Mouse (Mus musculus): Measurements from ENCODE around the gene Arpc5l. TPM values are rescaled to one million over a fixed set of nuclear protein-coding genes. Genes with fewer than 3 reads are reported as not detected.

Arpc5l gene
- total RNA-seq (2021): 10 to 100 TPM; 79.8 TPM
- long read RNA-seq, experiment 1, full-length matches to known transcripts: 9 of 25 reads
- long read RNA-seq, experiment 1, partial matches to known transcripts: 6 of 25 reads
- long read RNA-seq, experiment 1, other reads (novel, unspliced or antisense): 10 of 25 reads
- long read RNA-seq, experiment 2, full-length matches to known transcripts: 5 of 10 reads
- long read RNA-seq, experiment 2, partial matches to known transcripts: 0 of 10 reads
- long read RNA-seq, experiment 2, other reads (novel, unspliced or antisense): 5 of 10 reads

DNA sequence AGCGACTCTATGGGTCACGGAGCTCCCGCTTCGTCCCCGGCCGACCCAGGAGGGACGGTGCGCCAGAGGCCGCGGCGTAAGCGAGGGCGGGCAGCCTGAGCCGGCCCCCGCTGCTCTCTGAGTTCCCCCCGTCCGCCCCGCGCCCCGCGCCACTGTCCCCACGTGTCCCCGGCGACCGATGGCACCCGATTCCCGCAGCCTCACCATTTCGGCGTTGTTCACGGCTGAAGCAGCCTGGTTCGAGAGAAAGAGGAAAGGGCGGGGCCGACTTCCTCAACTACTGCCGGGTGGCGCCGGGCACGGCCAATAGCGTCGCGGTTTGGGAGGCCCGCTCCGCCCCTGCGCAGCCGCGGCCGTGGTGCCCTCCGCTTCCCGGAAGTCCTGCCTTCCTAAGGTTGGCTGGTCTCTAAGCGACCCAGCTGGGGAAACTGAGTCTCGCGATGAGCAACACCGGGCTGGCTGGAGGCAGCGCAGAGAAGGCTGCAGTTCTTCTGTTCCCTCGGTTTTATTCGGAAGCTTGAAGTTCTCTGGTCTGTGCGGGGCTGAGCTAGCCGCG is at the start of gene Arpc5l:
Gene Arpc5l, plus strand, starts transcription at position 469 of the 556 bp plus-strand sequence.
- peak; percentile 94 to 96 for DNase-seq

DNA sequence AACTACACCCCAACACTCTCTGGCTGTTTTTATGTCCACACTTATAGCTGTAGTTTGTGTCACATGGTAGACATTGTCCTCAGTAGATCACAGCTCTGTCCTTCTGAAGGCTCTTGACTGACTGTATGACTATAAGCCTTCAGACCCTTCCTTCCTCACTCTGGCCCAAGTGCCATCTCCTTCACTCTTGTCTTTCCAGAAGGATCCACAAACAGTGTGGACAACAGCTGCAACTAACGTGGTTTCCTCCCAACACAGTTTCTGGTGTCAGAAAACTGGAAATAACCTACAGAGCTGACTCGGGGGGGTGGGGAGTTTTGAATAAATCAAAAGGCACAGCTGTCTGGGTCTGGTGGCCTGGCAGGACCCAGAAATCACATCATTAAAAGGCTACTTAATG is 49.1 kb upstream of the Arpc5l start:
- no peak for DNase-seq

DNA sequence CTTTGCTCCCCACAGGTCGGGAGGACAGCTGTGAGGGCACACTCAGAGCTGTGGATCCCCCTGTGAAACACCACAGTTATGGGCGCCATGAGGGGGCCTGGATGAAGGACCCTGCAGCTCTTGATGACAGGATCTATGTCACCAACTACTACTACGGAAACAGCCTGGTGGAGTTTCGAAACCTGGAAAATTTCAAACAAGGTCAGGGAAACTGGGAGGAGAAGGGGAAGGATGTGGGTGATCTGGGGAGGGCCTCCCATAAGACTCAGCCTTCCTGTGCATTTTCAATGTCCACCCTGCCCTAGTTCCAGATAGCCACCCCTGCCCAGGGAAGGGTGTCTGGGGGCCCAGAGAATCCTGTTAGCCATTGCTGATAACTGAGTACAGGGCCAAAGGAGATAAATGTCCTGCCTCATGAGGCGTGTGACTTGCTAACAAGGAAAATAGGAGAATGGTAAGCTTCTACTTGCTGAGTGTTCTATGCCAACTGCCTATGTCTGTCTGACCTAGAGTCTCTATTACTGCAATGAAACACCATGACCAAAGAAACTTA is 47.4 kb upstream of the Arpc5l start:
- DNase-seq: no peak

DNA sequence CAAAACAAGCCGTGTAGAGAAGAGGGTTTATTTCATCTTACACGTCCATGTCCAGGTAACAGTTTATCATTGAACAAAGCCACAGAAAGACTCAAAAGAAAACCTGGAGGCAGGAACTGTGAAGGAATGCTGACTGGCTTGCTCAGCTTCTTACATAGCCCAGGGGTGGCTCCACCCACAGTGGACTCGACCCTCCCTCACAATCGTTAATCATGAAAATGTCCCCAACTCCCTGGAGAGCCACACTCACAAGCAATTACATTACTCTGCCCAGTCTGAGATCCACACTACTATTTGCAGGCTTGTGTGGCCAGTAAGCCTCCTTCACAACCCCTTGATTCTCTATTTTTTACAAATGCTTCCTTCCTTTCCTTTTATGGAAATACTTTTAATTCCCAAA is 41.0 kb upstream of the Arpc5l start:
- no peak for DNase-seq

DNA sequence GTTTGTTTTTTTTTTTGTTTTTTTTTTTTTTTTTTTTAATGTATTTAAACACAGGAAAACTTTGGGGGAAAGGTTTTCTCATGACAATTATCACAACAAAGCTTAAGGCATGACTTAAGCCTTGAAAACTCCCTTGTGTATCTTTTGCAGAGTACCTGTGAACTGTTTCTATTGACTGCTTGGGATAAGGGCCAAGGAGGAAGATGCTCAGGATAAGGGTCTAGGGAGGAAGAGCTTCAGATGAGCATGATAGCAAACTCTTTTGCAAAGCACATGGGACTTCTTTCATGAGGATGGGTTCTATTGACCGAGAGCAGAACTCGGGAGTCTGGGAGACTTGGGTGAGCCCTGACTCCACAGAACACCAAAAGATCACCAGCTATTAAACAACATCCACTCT is 35.5 kb upstream of the Arpc5l start:
- DNase-seq: no peak

DNA sequence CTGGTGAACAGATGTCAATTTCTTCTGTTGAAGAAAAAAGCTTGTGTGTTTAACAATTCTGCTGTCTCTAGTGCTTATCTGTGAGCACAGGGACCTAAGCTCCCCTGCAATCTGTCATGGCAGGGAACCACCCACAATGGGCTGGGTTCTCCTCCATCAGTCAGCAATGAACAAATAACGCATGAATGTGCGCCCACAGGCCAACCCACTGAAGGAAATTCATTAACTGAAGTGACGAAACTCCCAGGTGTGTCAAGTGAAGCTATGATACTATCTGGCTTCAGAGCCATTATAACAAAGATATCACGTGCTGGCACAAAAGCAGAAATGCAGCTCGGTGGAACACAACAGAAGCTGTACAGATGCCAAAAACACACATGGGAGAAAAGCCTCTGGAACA is 35.1 kb upstream of the Arpc5l start:
- no peak for DNase-seq

DNA sequence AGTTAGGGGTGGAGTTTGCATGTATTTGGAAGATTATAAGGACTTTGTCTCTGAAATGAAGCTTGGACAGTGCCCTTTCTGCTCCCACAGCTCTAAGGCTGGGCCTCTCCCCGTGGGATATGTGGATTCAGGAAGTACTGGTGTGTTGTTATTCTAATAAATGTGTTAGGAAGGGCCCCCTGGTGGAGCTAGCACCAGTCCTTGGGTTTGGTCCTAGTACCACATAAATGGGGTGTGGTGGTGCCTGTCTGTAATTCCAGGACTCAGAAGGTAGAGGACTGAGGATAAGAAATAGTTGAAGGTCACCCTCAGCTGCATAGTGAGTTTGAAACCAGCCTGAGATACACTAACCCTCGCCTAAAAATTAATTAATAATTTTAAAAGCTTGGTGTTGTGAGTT is 31.9 kb upstream of the Arpc5l start:
- no peak for DNase-seq

DNA sequence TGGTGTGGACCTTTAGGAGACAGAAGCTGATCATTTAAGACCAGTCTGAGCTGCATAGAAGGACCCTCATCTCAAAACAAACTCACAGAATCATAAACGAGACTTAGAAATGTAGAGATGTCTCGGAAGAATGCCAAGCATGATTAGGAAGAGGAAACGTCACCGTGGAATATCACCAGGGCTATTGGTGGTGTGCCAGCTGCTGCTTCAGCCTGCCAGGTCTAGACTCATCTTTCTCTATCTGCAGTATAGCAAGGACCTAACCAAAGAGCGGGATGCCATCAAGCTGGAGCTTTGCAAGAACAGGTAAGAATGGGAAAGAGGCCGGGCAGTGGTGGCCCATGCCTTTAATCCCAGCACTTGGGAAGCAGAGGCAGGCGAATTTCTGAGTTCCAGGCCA is 31.4 kb upstream of the Arpc5l start:
- DNase-seq: peak; percentile 68 to 76

DNA sequence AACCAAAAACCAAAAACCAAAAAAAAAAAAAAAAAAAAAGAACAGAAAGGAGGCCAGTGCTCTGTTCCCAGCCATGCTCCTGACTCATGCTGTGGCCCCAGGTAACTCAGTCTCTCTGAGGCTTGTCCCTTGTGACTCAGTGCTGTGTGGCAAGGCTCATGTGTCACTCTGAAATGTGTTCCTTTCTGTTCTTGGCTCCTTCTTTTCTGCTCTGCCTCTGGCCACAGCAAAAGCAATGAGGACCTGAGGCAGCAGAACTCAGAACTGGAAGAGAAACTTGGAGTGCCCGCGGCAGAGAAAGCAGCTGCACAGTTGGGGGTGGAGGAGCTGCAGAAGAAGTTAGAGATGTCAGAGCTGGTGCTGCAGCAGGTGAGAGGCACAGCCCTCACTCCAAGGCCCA is 31.0 kb upstream of the Arpc5l start:
- DNase-seq: peak; percentile 60 to 61

DNA sequence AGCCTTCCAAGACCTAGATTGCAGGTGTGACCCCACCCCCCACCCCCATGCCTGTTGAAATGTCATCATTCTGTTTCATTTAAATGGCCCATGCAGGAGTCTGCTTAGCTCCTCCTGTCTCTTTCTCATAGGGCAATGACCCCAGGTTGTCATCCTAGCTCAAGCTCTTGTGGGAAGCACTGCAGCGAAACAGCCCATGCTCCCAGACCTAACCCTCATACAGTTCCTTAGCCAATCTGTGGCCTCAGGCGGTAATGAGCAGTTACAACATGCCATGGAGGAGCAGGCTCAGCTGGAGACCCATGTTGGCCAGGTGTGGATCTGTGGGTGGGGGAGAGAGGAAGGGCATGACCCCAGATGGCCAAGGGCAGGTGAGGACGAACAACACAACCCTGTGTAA is 30.0 kb upstream of the Arpc5l start:
- DNase-seq: no peak

DNA sequence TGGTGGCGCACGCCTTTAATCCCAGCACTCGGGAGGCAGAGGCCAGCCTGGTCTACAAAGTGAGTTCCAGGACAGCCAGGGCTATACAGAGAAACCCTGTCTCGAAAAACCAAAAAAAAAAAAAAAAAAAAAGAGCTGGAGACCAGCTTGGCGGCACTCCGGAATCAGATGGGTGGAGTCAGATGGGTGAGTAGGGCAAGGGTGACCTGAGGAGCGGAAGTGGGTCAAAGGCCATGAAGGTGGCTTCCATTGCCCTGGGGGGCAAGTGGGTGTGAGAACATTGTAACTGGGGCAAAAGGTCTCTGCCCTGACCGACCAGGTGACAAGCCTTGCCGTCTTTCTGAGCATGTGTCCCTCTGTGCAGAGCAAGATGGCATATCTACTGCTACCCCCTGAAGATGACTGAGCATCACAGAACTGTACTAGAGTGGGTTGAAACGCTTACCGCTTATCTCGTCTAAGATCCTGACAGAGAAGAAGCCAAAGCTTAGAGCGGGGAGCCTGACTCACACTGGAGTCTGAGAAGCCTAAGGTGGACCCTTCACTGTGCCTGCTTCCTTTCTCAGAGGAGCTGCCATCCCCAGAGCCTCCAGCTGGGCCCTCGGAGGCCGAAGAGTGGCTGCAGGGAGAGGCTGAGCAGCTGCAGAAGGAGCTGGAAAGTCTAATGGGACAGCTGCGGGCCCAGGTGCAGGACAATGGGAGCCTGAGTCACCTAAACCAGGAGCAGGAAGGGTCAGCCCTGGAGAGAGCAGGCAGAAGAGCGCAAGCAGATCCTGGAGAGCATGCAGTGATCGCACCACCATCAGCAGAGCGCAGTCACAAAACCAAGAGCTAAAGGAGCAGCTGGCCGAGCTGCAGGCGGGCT is 29.0 kb upstream of the Arpc5l start:
- no peak for DNase-seq

DNA sequence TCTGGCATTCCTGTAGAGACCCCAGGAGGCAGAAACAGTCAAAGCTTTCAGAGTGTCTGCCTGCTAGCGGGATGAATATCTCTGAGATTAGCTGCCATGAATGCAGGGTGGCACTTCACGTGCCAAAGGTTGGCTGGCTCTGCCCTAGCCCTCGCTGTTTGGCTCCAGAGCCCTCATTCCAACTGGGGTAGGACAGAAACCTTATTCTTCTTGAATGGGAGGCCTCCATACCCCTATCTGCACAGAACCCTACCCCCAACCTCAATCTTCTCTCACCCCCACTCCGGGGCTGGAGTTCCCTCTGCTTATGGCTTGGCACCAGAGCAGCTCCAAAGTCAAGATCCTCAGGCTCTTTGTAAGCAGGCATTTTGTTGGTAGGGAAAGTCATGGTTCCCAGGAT is 27.3 kb upstream of the Arpc5l start:
- DNase-seq: no peak

DNA sequence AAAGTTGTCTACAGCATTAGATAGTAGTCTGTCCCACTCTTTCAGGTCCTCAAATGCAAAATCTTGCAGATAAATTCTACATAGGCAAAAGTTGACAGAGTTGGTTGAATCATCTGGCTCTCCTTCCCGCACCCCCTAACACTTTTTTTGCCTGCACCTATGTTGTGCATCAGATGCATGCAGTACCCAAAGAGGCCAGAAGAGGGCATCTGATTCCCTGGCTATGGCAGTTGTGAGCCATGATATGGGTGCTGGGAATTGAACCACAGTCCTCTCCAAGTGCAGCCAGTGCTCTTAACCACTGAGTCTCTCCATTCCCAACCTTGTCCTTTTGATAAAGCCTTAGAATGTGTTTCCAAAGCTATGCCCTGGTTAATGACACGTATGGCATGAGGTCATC is 21.7 kb upstream of the Arpc5l start:
- no peak for DNase-seq

DNA sequence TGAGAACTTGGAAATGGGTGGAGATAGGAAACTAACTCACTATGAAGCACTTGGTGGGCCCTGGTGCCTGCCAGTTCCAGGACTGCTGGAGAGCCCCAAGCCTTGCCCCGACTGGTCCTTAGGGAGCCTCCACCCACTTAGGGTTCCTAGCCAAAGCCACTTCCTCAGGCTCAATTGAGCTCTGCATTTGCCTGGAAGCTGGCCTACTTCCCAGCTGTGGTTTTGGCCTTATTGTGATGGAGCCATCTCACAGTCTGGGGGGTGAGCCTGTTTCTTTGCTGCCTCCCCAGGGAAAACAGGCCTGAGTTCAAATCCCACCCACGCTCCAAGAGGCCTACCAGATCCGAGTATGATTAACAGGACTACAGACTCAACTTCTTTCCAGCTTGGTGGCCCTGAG is 18.6 kb upstream of the Arpc5l start:
- DNase-seq: peak in 1 of 2 experiments; percentile 51

DNA sequence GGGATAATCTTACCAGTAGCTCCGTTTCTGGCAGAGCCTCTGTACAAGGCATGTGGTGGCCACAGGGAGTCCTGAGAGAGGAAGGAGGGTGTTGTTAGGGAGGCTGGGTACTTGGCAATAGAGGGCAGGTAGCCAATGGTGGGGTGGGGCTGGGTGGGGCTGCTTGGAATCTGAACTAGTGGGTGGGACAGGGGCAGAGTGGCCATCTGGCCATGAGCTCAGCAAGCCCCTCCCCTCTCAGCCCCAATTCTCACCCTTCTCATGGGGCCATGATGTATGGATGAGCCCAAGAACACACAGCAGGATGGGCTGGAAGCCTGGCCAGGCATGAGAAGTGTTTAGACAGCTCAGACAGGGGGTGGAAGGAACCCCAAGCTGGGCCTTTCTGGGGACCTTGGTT is 17.8 kb upstream of the Arpc5l start:
- DNase-seq: no peak

DNA sequence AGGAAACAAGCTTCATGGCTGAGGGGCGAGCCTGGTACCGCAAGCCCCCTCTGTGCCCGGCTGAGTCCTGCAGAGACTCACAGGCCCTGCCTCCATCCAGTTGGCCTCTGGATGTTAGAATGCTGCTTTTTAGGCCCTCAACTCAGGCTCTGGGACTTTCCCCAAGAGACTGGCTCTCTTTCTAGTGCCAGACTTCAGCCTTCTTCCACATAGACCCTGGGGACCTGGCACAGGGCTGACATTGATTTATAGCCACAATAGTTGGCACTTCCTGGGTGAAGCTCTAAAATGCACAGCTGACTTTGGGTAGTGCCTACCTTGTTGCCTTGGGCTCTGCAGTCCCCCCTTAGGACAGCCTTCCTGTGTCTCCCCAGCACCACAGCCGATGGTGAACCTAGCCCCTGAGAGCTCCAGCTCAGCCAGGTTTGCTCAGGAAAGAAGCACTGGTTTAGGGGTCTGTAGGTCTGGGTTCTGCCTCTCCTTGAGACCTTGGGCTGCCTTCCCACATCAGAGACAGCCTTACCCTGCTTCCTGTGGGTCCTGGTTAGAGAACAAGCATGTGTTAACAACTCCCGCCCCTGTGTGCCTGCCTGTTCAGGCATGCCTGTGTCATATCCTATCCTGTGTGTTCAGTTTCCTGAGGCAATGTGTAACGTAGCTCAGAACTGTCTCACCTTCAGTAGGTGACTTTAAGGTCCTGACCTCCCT is 17.2 kb upstream of the Arpc5l start:
- DNase-seq: peak in 1 of 2 experiments; percentile 40

DNA sequence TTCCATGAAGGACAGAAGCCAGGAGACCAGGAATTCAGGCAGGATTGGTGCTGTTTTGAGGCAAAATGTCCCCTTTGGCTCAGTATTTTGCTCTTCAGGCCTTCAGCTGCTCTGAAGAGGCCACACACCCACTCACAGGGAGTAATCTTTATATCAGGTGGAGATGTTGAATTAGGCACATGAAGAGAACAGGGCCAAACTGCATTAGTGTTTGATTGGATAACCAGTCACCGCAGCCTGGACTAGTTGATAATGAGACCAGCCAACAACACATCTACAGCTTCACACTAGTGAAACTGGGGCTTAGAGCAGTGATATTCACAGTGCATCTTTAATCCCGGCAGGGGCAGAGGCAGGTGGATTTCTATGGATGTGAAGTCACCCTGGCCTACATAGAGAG is 16.2 kb upstream of the Arpc5l start:
- no peak for DNase-seq

DNA sequence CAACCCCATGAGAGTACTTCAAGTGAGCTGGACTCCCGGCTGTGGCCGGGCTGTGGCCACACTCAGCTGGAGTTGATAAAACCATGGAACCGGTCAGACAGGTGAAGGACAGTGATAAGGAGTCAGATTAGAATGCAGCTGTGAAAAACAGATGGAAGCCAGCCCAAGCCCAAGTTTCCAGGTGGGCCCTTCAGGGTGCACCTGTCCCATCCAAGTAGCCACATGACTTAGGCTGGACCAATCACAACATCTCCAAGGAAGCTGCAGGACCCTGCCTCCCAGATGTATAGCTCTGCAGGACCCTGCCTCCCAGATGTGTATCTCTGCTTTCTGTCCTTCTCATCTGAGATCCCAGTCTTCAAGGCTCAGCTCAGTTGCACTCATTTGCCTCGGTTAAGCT is 13.1 kb upstream of the Arpc5l start:
- DNase-seq: no peak

DNA sequence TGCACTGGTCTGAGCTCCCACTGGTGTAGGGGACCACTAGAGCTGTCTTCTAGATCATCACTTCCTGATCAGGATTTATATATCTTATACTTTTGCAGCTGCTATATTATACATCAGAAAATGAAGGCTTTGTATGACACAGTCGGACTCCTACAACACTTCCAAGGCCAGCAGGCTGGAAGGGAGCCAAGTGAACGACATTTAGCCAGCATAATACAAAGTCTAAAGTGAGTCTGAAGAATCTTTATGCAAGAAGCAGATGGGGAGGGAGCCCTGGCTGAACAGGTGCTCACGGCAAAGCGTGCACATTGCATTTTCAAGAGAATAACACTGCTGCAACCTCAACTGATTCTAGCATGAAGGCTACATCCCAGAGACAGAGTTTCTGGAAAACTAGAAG is 12.7 kb upstream of the Arpc5l start:
- peak; percentile 83 to 84 for DNase-seq

DNA sequence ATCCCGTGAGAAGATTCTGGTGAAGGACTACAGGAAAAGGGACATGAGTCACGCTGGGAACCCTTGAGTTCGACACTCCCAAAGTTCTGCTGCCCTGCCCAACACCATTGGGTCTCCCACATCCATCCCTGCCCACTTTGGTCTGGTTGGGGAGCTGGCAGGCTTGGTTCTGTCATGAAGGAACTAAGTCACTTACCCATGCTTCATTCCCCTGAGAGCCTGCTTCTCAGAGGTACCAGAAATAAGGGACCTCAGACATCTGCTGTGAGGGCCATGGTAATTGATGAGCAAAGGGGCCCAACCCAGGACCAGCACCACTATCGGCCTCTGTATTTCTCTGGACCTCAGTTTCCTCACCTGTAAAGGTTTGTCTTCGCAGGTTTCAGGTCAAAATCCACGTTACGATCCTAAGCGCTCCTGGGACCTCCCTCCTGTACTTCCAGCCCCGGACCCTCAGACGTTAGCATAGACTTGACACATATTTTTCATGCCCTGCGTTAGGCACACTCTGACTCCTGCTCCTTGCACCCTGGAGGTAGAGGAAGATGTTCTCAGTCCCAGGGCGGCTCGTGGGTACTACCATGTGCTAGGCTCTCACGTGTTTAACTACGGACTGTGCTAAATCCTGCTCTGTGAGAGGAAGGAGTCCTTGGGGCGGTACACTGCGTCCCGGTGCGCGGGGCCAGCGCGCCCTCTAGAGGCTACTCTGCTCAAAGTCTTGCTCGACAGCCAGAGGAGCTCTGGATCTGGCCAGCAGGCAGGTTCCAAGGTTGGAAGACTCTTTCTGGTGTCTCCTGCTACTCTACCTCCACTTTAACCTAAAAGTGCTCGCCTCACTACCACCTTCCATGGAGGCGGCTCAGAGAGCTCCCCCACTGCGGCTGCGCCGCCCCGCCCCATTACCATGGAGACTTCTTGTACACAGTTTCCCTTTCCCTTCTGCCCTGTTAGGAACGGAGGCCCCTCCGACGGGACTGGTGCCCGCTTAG is 7.5 kb upstream of the Arpc5l start, which contains the start of gene Wdr38:
Gene Wdr38, plus strand, starts transcription at position 91 of the 989 bp plus-strand sequence.
- peak; percentile 92 to 94 for DNase-seq

DNA sequence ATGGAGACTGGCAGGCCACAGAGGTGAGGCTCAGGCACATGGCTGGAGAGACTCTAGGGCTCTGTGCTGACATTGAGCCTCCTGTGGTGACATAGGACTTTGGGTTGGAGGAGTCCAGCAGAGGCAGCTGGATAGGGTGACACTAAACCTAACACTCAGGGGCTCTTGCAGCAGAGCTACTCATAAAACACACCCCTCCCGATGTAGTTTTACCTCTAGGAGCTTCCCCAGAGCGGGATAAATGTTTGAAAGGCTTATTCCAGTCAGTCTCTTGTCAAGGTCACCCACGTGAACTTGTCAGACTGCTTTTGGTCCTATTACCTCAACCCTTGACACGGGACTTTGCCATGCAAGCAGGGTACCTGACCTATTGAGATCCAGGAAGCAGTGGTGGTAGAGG is 5.8 kb upstream of the Arpc5l start:
- no peak for DNase-seq
